In the genomic region with DNA sequence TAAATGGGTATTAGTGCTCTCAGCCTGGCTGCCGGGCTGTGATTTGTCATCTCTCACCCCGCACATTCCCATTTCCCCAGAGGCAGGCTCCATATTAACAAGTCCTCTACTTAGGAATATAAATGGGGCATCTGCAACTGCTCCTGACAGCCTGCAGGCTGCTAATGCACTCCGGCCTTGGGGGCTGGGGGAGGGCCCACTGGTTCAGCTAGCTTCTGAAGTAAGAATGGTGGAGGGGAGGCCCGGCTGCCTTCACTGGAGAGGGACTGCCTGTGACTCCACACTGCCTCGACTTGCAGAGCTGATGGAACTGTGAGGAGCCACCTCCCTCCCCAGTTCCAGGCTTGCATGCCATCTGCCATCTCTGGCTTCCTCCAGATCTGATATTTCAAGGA, we compare ENCODE assay signal across 15 mouse cellular contexts. TPM values are rescaled to one million over a fixed set of nuclear protein-coding genes. Genes with fewer than 3 reads are reported as not detected.
DNase-seq lines count a peak whose midpoint lies in the region; ATAC-seq and TF ChIP-seq lines count a peak whose summit lies in the region.
"Had no signal": no experiment of that assay in that cellular context is flagged by ENCODE, and none has a peak within 500 bp of the region (broad histone marks: within the 10 kb centered on the region; RNA-seq: fewer than 3 reads in every experiment).

No protein-coding gene starts in this region.

- ATAC-seq in neural tube, embryonic 11.5 days (ENCODE audit: insufficient read depth, low FRiP score, low TSS enrichment): no peak; the same call in 1 of the 2 replicates
- no peak for ATAC-seq in neural tube, embryonic 15.5 days (ENCODE audit: low FRiP score)
- no peak for ATAC-seq in hindbrain, postnatal 0 days
- no peak for ATAC-seq in kidney, embryonic 15.5 days (replicated peaks; ENCODE audit: low FRiP score)

- no peak overlapping the region for H3K9ac ChIP-seq in neural tube, embryonic 11.5 days (ENCODE audit: low read length)
- H3K9ac ChIP-seq in neural tube, embryonic 15.5 days (replicated peaks): no peak overlapping the region
- no peak overlapping the region for H3K9ac ChIP-seq in hindbrain, postnatal 0 days (replicated peaks; ENCODE audit: low read length)
- H3K9ac ChIP-seq in kidney, embryonic 15.5 days: no peak overlapping the region
- H3K9ac ChIP-seq: stomach, embryonic 15.5 days had no signal

- peak; percentile 42 for DNase-seq in embryo, embryonic 10 days (ENCODE audit: low spot score)
- no peak for DNase-seq in embryo, embryonic 9.5 days (ENCODE audit: extremely low spot score)
- peak; percentile 63 for DNase-seq in neural tube, embryonic 11.5 days (ENCODE audit: low spot score)
- no peak for DNase-seq in hindbrain, postnatal 0 days (ENCODE audit: low spot score)
- peak; percentile 42 for DNase-seq in retina, postnatal 1 day
- no peak for DNase-seq in gastrocnemius, adult 18-20 months (ENCODE audit: low spot score)

- peak overlapping the region; percentile 36; the same call in 1 of the 2 replicates for H3K27ac ChIP-seq in neural tube, embryonic 11.5 days (ENCODE audit: low read depth, low read length)
- H3K27ac ChIP-seq in neural tube, embryonic 15.5 days (replicated peaks): no peak overlapping the region
- no peak overlapping the region for H3K27ac ChIP-seq in hindbrain, postnatal 0 days
- H3K27ac ChIP-seq in kidney, embryonic 15.5 days: no peak overlapping the region
- H3K27ac ChIP-seq: macrophage; stomach, embryonic 15.5 days had no signal

- H3K9me3 ChIP-seq in neural tube, embryonic 11.5 days (ENCODE audit: control insufficient read depth, low read length): no peaks in the 10 kb centered on the region
- H3K9me3 ChIP-seq in neural tube, embryonic 15.5 days (replicated peaks): no peaks in the 10 kb centered on the region
- H3K9me3 ChIP-seq in hindbrain, postnatal 0 days (ENCODE audit: low read length): no peaks in the 10 kb centered on the region
- H3K9me3 ChIP-seq in kidney, embryonic 15.5 days (replicated peaks): no peaks in the 10 kb centered on the region
- H3K9me3 ChIP-seq: stomach, embryonic 15.5 days had no signal

- peaks cover 4% of the 10 kb centered on the region for H3K4me1 ChIP-seq in neural tube, embryonic 11.5 days (ENCODE audit: control insufficient read depth, insufficient read depth, low read length)
- peaks cover 28% of the 10 kb centered on the region for H3K4me1 ChIP-seq in neural tube, embryonic 15.5 days
- peaks cover 6% of the 10 kb centered on the region; the same call in 1 of the 2 replicates for H3K4me1 ChIP-seq in hindbrain, postnatal 0 days (ENCODE audit: insufficient read depth, low read length)
- peaks cover 10% of the 10 kb centered on the region for H3K4me1 ChIP-seq in kidney, embryonic 15.5 days
- H3K4me1 ChIP-seq: stomach, embryonic 15.5 days had no signal

- no peaks in the 10 kb centered on the region for H3K36me3 ChIP-seq in neural tube, embryonic 11.5 days (ENCODE audit: control insufficient read depth, insufficient read depth, low read length)
- no peaks in the 10 kb centered on the region for H3K36me3 ChIP-seq in neural tube, embryonic 15.5 days
- H3K36me3 ChIP-seq in hindbrain, postnatal 0 days (ENCODE audit: insufficient read depth, low read length): no peaks in the 10 kb centered on the region
- no peaks in the 10 kb centered on the region for H3K36me3 ChIP-seq in kidney, embryonic 15.5 days
- H3K36me3 ChIP-seq: stomach, embryonic 15.5 days had no signal

- peak; percentile 10; the same call in 1 of the 2 replicates for TF ChIP-seq CTCF in hindbrain, postnatal 0 days (IDR thresholded peaks at IDR 0.05; ENCODE audit: low read depth)

- no peaks in the 10 kb centered on the region for H3K27me3 ChIP-seq in neural tube, embryonic 11.5 days (ENCODE audit: control insufficient read depth, insufficient read depth, low read length)
- H3K27me3 ChIP-seq in neural tube, embryonic 15.5 days (replicated peaks): 0 out of 2 replicates have a peak, but pooled peaks cover 8% of the 10 kb centered on the region
- no peaks in the 10 kb centered on the region for H3K27me3 ChIP-seq in hindbrain, postnatal 0 days (ENCODE audit: insufficient read depth, low read length)
- H3K27me3 ChIP-seq in kidney, embryonic 15.5 days: peaks cover 27% of the 10 kb centered on the region

- 29% methylated on average over 5 of the region's 5 CpGs for WGBS in neural tube, embryonic 11.5 days
- WGBS in neural tube, embryonic 15.5 days: 20% methylated on average over 5 of the region's 5 CpGs
- WGBS in hindbrain, postnatal 0 days: 20% methylated on average over 5 of the region's 5 CpGs
- WGBS in kidney, embryonic 15.5 days: 33% methylated on average over 5 of the region's 5 CpGs

- H3K4me2 ChIP-seq in neural tube, embryonic 11.5 days (ENCODE audit: low read depth): no peak overlapping the region
- no peak overlapping the region for H3K4me2 ChIP-seq in neural tube, embryonic 15.5 days
- no peak overlapping the region for H3K4me2 ChIP-seq in hindbrain, postnatal 0 days (ENCODE audit: low read depth, low read length)
- H3K4me2 ChIP-seq in kidney, embryonic 15.5 days: no peak overlapping the region
- H3K4me2 ChIP-seq: stomach, embryonic 15.5 days had no signal

- H3K4me3 ChIP-seq in neural tube, embryonic 11.5 days (ENCODE audit: low read depth, low read length): no peak overlapping the region
- no peak overlapping the region for H3K4me3 ChIP-seq in neural tube, embryonic 15.5 days (replicated peaks)
- H3K4me3 ChIP-seq in hindbrain, postnatal 0 days (ENCODE audit: low read length): no peak overlapping the region
- no peak overlapping the region for H3K4me3 ChIP-seq in kidney, embryonic 15.5 days (replicated peaks)
- H3K4me3 ChIP-seq: stomach, embryonic 15.5 days had no signal

RNA-seq across cellular contexts. Expression of gene 4931429L15Rik, which starts 33.5 kb away (rescaled TPM):
- polyA plus RNA-seq in neural tube, embryonic 11.5 days (2014; fragmentation: Nextera tagmentation; extraction: Ambion mirVana): not detected in 2 replicates
- polyA plus RNA-seq in neural tube, embryonic 15.5 days (2015; fragmentation: Nextera tagmentation; extraction: Ambion mirVana): not detected in 2 replicates
- total RNA-seq in hindbrain, postnatal 0 days (2014; rRNA removed): 0.07 TPM in 1 of 2 replicates, not detected in the other
- polyA plus RNA-seq in hindbrain, postnatal 0 days (2015; fragmentation: Nextera tagmentation; extraction: Ambion mirVana): not detected in 2 replicates
- not detected for total RNA-seq in gastrocnemius, adult 18-20 months (2021)
- polyA plus RNA-seq in kidney, embryonic 15.5 days (2015; fragmentation: Nextera tagmentation; extraction: Ambion mirVana): not detected in 2 replicates
- total RNA-seq: adrenal gland, postnatal 36 days; common myeloid progenitor, adult 5-6 weeks; left cerebral cortex, postnatal 10 days had no signal
- polyA plus RNA-seq: heart, postnatal 0 days; kidney, embryonic 16.5 days; macrophage; stomach, embryonic 15.5 days had no signal

Comparison
In these comparisons a context has a peak if more than half of its experiments do, and no peak if none do; other contexts are left out.
1. DNase-seq: peak in embryo, embryonic 10 days (single experiment), neural tube, embryonic 11.5 days (single experiment) and retina, postnatal 1 day (single experiment); none in embryo, embryonic 9.5 days (single experiment), hindbrain, postnatal 0 days (single experiment) and gastrocnemius, adult 18-20 months (single experiment).